In genomic region chr2:27677411-27678310, GRCm38 (mm10) we compare ENCODE assay signal across 8 mouse cellular contexts. TPM values are rescaled to one million over a fixed set of nuclear protein-coding genes. Genes with fewer than 3 reads are reported as not detected.
A peak's percentile ranks its signal among the peaks of the same experiment; 100 is the strongest.
DNase-seq lines count a peak whose midpoint lies in the region; ATAC-seq and TF ChIP-seq lines count a peak whose summit lies in the region.

No protein-coding gene starts in this region.

- TF ChIP-seq POLR2A in ES-Bruce4 (IDR thresholded peaks at IDR 0.05; ENCODE audit: insufficient read depth, low read length) = no peak
- TF ChIP-seq POLR2A in kidney, adult 2 months (IDR thresholded peaks at IDR 0.05; ENCODE audit: low read depth, low read length) = no peak

- no peaks in the 10 kb centered on the region for H3K79me3 ChIP-seq in C2C12 (ENCODE audit: low read depth)

- H3K4me3 ChIP-seq in C2C12 (ENCODE audit: insufficient read depth, poor library complexity, severe bottlenecking) (peak overlapping the region; percentile 53), ES-Bruce4 (ENCODE audit: low read depth, low read length) (peak overlapping the region; percentile 58)
- H3K4me3 ChIP-seq in kidney, adult 2 months (ENCODE audit: insufficient read depth, low read depth, low read length) = peak overlapping the region; percentile 57
- peak overlapping the region; percentile 89 for H3K4me3 ChIP-seq in stomach, postnatal 0 days (ENCODE audit: low read depth, low read length)

- H3K4me2 ChIP-seq in stomach, postnatal 0 days (replicated peaks; ENCODE audit: low read depth) = peak overlapping the region; percentile 78

- no peak overlapping the region for H3K27ac ChIP-seq in ES-Bruce4 (ENCODE audit: insufficient read depth, low read length)
- H3K27ac ChIP-seq in kidney, adult 2 months (ENCODE audit: insufficient read depth, low read depth, low read length) = peak overlapping the region; percentile 87
- peak overlapping the region; percentile 98 for H3K27ac ChIP-seq in stomach, postnatal 0 days (replicated peaks)

- H3K27me3 ChIP-seq in C2C12 (ENCODE audit: control insufficient read depth, insufficient read depth, insufficient read length) = peaks cover 3% of the 10 kb centered on the region
- H3K27me3 ChIP-seq in ES-Bruce4 (ENCODE audit: control insufficient read depth, insufficient read depth, low read length, poor library complexity, severe bottlenecking) = peaks cover 7% of the 10 kb centered on the region; the same call in 1 of the 2 replicates
- H3K27me3 ChIP-seq in kidney, adult 2 months (replicated peaks; ENCODE audit: control insufficient read depth, insufficient read depth, low read length) = no peaks in the 10 kb centered on the region
- H3K27me3 ChIP-seq in stomach, postnatal 0 days (ENCODE audit: control insufficient read depth, insufficient read depth, low read length) = no peaks in the 10 kb centered on the region

- 0 out of 2 replicates have a peak, but pooled peaks have one; percentile 15 for ATAC-seq in granulocyte monocyte progenitor cell, adult 5-6 weeks (replicated peaks; ENCODE audit: poor library complexity, severe bottlenecking)
- peak; percentile 6; the same call in 1 of the 2 replicates for ATAC-seq in stomach, postnatal 0 days (ENCODE audit: low FRiP score, low TSS enrichment)
- ATAC-seq in erythroid progenitor cell, adult 5-6 weeks (replicated peaks; ENCODE audit: low FRiP score, poor library complexity, severe bottlenecking) = no peak

- H3K36me3 ChIP-seq in C2C12 (ENCODE audit: control insufficient read depth, insufficient read depth) = no peaks in the 10 kb centered on the region
- no peaks in the 10 kb centered on the region for H3K36me3 ChIP-seq in ES-Bruce4 (ENCODE audit: control insufficient read depth, insufficient read depth, low read length, poor library complexity, severe bottlenecking)
- H3K36me3 ChIP-seq in kidney, adult 2 months (ENCODE audit: control insufficient read depth, insufficient read depth, low read length) = no peaks in the 10 kb centered on the region
- H3K36me3 ChIP-seq in stomach, postnatal 0 days (ENCODE audit: control insufficient read depth, insufficient read depth, low read length) = no peaks in the 10 kb centered on the region

- H3K9me3 ChIP-seq in ES-Bruce4 (replicated peaks; ENCODE audit: control insufficient read depth, insufficient read depth, low read length, poor library complexity, severe bottlenecking) = no peaks in the 10 kb centered on the region
- no peaks in the 10 kb centered on the region for H3K9me3 ChIP-seq in stomach, postnatal 0 days (ENCODE audit: control insufficient read depth, low read length)

- TF ChIP-seq CTCF in C2C12 (IDR thresholded peaks at IDR 0.05; ENCODE audit: control insufficient read depth, insufficient read depth, insufficient read length) (no peak), ES-Bruce4 (IDR thresholded peaks at IDR 0.05; ENCODE audit: low read depth, low read length) (no peak)
- TF ChIP-seq CTCF in kidney, adult 2 months (conservative IDR thresholded peaks at IDR 0.05; ENCODE audit: insufficient read depth, insufficient read length, low read depth, low read length) = no peak
- TF ChIP-seq CTCF in stomach, postnatal 0 days (IDR thresholded peaks at IDR 0.05; ENCODE audit: low read depth) = no peak

- peak overlapping the region; percentile 69 for H3ac ChIP-seq in C2C12 (ENCODE audit: control insufficient read depth, insufficient read length, low read depth)

- peaks cover 37% of the 10 kb centered on the region for H3K79me2 ChIP-seq in C2C12 (ENCODE audit: control insufficient read depth, insufficient read depth)

- TF ChIP-seq EP300 in ES-Bruce4 (IDR thresholded peaks at IDR 0.05; ENCODE audit: insufficient read depth, low read depth, low read length) = no peak
- no peak for TF ChIP-seq EP300 in stomach, postnatal 0 days (optimal IDR thresholded peaks at IDR 0.05)

- no peaks in the 10 kb centered on the region for H3K4me1 ChIP-seq in ES-Bruce4 (ENCODE audit: control insufficient read depth, insufficient read depth, low read length)
- H3K4me1 ChIP-seq in kidney, adult 2 months (ENCODE audit: control insufficient read depth, insufficient read depth, low read length) = peaks cover 39% of the 10 kb centered on the region
- H3K4me1 ChIP-seq in stomach, postnatal 0 days (replicated peaks; ENCODE audit: control insufficient read depth, insufficient read depth) = peaks cover 27% of the 10 kb centered on the region

- DNase-seq in cerebellum, postnatal 14 days = peak; percentile 49 to 58
- DNase-seq in kidney, adult 2 months = peak; percentile 57
- peak; percentile 51 for DNase-seq in lung, postnatal 14 days
- peak; percentile 58 for DNase-seq in stomach, postnatal 0 days (ENCODE audit: low spot score)

- WGBS in kidney, adult 2 months = under 1% methylated on average over 77 of the region's 77 CpGs
- under 1% methylated on average over 33 of the region's 77 CpGs for WGBS in stomach, postnatal 0 days

- H3K9ac ChIP-seq in ES-Bruce4 (ENCODE audit: low read depth, poor library complexity, severe bottlenecking) = peak overlapping the region; percentile 97
- peak overlapping the region; percentile 95 for H3K9ac ChIP-seq in stomach, postnatal 0 days (ENCODE audit: low read length)

TF ChIP-seq in C2C12, 6 proteins besides CTCF, POLR2A, EP300 and RAD21:
- TF ChIP-seq MYOG (IDR thresholded peaks at IDR 0.05; ENCODE audit: control insufficient read depth, extremely low read depth, insufficient read length) (no peak), CEBPB (IDR thresholded peaks at IDR 0.05; ENCODE audit: low read depth) (no peak), USF1 (IDR thresholded peaks at IDR 0.05; ENCODE audit: low read depth) (no peak)
TF ChIP-seq in C2C12: peak in this region for 0.

RNA-seq across cellular contexts. Expression of gene Rxra, which starts 1.4 kb away (rescaled TPM):
- 14.1 TPM for polyA plus RNA-seq in C2C12 (2012; fragmentation: generic; extraction: Trizol)
- polyA plus RNA-seq in ES-Bruce4 (2011; ENCODE audit: insufficient read depth, insufficient read length, low read depth, missing spikeins) = 10.0 and 12.7 TPM in 2 replicates
- 1.8 and 3.2 TPM in 2 replicates for total RNA-seq in granulocyte monocyte progenitor cell, adult 5-6 weeks (2014; fragmentation: Nextera tagmentation)
- total RNA-seq in granulocyte monocyte progenitor cell, adult 5-6 weeks (2017) = 0.77 and 1.4 TPM in 2 replicates
- 94.8 and 107 TPM in 2 replicates for polyA plus RNA-seq in kidney, adult 2 months (2012; rRNA removed)
- polyA plus RNA-seq in stomach, postnatal 0 days (2015; fragmentation: Nextera tagmentation; extraction: Ambion mirVana) = 8.7 and 10.5 TPM in 2 replicates
- 1.7 and 2.2 TPM in 2 replicates for total RNA-seq in erythroid progenitor cell, adult 5-6 weeks (2015; ENCODE audit: low replicate concordance)
- total RNA-seq in erythroid progenitor cell, adult 5-6 weeks (2017; ENCODE audit: low replicate concordance) = 1.7 and 3.6 TPM in 2 replicates
